Mouse (Mus musculus) brown adipose tissue, adult 24 weeks (tissue): ENCODE measurements around the gene Rhag. TPM values are rescaled to one million over a fixed set of nuclear protein-coding genes. Genes with fewer than 3 reads are reported as not detected.

Source experiments
- polyA plus RNA-seq: library from polyadenylated mRNA; stranded (reverse); fragments of >200 nt; gene quantifications from 2 replicates; pipeline ENCODE4 v1.2.4, GENCODE M21; 2012; ENCODE audit not compliant: missing spikeins, insufficient read depth, insufficient read length

Rhag gene
- polyA plus RNA-seq, 1 experiment, result not detected

Other genes starting within 250 kb of the Rhag start
- gene Esp6, start 249.6 kb upstream of the Rhag start, polyA plus RNA-seq, result not detected in 2 replicates
- gene Esp4, start 212.5 kb upstream of the Rhag start, polyA plus RNA-seq, result not detected in 2 replicates
- gene Esp3, start 179.1 kb upstream of the Rhag start, polyA plus RNA-seq, result not detected in 2 replicates
- gene Esp1, start 84.0 kb upstream of the Rhag start, polyA plus RNA-seq, result not detected in 2 replicates
- gene Crisp2, start 4.1 kb upstream of the Rhag start, polyA plus RNA-seq, result not detected in 2 replicates
- 0.48 and 0.58 TPM in 2 replicates for gene 9130008F23Rik, start 69.4 kb downstream of the Rhag start, polyA plus RNA-seq
- gene Glyatl3, start 103.2 kb downstream of the Rhag start, polyA plus RNA-seq, result not detected in 2 replicates
- gene Mut, start 123.6 kb downstream of the Rhag start, polyA plus RNA-seq, result 160 and 162 TPM in 2 replicates
- 2.7 and 3.5 TPM in 2 replicates for gene Cenpq, start 123.9 kb downstream of the Rhag start, polyA plus RNA-seq